Mouse (Mus musculus) kidney, adult 8-10 months (tissue): ENCODE data around the gene 9930022D16Rik.

Experiments used
- DNase-seq, 2 experiments: peaks; one replicate each; pipeline ENCODE4 v3.0.0; 2022

Gene 9930022D16Rik

GRCm38 (mm10) chr11:109458165-109458564, 44.4 kb downstream of the 9930022D16Rik start:
- DNase-seq = no peak

- DNase-seq = no peak
Observed at GRCm38 (mm10) chr11:109460586-109460985, 46.9 kb downstream of the 9930022D16Rik start.

GRCm38 (mm10) chr11:109465068-109465467, 51.4 kb downstream of the 9930022D16Rik start:
- DNase-seq = no peak

- no peak for DNase-seq
Observed at GRCm38 (mm10) chr11:109466987-109467386, 53.3 kb downstream of the 9930022D16Rik start.

GRCm38 (mm10) chr11:109468133-109468532, 54.4 kb downstream of the 9930022D16Rik start:
- DNase-seq = no peak
